Mouse (Mus musculus): ENCODE results near the gene Cpne6.

Cpne6 gene

DNA sequence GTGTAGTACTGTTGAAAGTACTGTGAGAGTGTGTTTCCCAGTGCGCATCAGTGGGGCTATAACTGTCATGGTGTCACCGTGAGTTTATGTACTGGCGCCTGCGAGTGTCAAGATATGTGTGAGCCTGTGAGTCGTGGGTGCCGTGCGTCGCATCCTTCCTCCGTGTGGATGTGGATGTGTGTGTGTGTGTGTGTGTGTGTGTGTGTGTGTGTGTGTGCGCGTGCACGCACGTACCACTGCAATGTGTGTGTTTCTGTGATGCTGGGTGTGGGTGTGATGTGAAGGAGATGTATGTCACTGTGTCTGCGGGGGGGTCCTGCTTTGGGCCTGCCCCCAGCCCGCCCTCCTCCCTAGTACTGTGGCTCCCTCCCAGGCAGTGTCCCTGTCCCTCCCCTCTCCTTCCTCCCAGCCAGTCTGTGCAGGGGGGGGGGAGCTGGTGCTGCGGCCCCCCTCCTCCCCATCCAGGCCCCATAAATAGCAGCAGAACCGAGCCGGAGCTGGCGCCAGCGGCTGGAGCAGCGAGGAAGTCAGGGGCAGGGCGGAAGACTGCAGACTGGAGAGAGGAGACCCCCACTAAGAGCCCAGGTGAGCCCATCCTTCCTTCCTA is at the start of gene Cpne6:
Cpne6 (plus strand) TSS at position 321 of the 607 bp plus-strand sequence.
- DNase-seq (ENCODE audit: low spot score), result no peak

DNA sequence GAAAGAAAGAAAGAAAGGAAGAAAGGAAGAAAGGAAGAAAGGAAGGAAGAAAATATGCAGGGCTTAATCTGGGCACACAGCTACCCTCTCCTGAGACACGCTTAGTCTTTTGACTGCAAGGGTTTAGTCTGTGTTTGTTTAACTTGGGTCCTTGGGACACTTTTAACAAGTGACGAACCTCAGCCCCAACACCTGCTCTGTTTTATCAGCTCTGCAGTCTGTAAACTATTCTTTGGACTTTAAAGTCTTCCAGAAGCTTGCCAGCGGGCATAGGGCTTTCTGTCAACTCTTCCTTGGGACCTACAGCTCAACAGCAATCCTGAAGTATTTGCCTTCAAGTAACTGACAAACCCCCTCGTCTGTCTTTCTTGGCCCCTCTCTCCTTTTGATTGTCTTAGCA is 48.5 kb upstream of the Cpne6 start:
- no peak for DNase-seq (ENCODE audit: low spot score)

DNA sequence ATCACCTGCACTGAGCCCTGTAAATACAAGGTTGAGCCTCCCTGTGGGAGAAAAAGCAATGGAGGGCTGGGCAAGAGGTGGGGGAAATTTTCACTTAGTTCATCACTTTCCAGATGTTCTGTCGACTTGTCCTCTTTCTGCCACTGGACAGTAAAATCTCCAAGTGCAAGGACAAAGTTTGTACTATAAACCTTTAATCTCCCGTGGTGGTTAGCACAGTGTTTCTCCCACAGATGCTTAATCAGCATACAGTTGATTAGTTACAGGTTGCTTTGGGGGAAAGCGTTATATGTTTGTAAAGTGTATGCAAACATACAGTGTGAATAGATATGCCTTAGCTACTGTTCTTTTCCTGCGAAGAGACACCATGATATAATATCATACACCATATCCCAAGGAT is 43.8 kb upstream of the Cpne6 start:
- DNase-seq (ENCODE audit: low spot score), result no peak

DNA sequence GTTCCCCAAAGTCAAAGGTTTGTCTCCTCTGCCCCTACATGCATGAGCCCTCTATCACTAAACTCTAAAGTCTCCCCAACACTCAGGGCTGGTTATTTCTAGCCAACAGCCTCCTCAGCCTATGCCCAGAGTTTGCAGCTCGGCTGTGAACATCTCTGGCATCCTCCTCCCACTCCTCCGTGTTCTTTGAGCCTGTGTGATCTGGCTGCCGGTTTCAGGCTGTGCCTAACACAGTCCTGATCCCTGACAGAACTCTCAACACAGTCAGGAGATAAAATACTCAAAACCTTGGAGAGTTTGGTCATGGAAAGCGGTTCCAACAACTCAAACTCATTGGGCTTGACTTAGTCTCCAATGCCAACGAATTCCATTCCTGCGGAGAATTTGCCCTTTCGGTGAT is 43.1 kb upstream of the Cpne6 start:
- no peak for DNase-seq (ENCODE audit: low spot score)

- DNase-seq (ENCODE audit: low spot score), result no peak
Measured at GRCm38 (mm10) chr14:55468301-55468741, 41.9 kb upstream of the Cpne6 start.

DNA sequence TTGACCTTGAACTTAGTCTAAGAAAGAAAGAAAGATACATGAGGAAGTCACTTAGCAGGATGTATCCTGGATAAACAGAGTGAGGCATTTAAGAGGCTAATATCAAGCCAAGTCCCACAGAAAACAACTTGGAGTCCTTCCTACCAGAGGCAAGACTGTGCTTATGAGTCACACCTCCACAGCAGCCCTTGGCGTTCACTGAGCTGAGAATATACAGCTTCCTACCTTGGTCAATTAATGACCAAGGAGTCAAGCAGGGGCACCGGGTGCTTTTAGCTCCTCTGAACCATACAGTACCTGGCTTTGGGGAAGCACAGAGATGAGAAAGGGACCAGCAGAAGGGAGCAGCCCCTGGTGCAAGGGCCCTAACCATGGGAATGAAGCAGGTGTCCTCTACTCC is 41.2 kb upstream of the Cpne6 start:
- DNase-seq (ENCODE audit: low spot score), result no peak

GRCm38 (mm10) chr14:55469821-55470220 is 40.4 kb upstream of the Cpne6 start:
- no peak for DNase-seq (ENCODE audit: low spot score)

DNA sequence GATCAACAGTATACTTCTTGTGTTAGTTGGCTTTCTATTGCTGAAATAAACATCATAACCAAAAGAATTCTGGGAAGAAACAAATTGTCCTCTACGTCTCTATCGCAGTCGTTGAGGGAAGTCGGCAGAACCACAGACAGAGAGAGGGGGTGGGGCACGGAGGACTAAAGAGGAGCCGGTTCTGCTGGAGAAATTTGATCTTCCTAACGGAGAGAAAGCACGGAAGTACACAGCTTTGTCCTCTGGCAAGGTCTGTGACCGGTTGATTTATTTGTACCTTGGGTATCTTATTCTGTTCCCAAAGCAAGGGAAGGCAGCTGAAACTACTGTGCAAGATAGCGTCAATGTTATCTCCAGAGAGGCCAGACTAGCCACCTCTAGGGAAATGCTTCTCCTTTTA is 39.4 kb upstream of the Cpne6 start:
- no peak for DNase-seq (ENCODE audit: low spot score)

DNA sequence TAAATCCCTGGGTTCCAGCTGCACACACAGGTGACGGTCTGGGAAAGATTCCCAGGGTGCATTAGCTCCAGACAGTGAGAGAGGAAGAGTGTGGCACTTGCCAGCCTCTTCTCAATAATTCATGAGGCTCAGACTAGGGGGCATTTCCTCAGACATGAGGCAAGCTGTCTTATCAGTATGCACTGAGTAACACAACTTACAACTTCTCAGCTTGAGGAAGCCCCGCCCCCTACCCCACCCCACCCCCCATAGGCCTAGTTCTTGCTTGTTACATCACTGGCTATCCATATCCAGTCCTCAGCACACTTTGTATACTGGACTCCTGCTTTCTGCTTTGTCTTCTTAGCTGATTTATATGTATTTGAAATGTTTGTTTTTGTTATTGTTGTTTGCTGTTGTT is 34.6 kb upstream of the Cpne6 start:
- DNase-seq (ENCODE audit: low spot score), result no peak

GRCm38 (mm10) chr14:55477421-55477820 is 32.8 kb upstream of the Cpne6 start:
- DNase-seq (ENCODE audit: low spot score), result no peak

GRCm38 (mm10) chr14:55477829-55478228 is 32.4 kb upstream of the Cpne6 start:
- no peak for DNase-seq (ENCODE audit: low spot score)

DNA sequence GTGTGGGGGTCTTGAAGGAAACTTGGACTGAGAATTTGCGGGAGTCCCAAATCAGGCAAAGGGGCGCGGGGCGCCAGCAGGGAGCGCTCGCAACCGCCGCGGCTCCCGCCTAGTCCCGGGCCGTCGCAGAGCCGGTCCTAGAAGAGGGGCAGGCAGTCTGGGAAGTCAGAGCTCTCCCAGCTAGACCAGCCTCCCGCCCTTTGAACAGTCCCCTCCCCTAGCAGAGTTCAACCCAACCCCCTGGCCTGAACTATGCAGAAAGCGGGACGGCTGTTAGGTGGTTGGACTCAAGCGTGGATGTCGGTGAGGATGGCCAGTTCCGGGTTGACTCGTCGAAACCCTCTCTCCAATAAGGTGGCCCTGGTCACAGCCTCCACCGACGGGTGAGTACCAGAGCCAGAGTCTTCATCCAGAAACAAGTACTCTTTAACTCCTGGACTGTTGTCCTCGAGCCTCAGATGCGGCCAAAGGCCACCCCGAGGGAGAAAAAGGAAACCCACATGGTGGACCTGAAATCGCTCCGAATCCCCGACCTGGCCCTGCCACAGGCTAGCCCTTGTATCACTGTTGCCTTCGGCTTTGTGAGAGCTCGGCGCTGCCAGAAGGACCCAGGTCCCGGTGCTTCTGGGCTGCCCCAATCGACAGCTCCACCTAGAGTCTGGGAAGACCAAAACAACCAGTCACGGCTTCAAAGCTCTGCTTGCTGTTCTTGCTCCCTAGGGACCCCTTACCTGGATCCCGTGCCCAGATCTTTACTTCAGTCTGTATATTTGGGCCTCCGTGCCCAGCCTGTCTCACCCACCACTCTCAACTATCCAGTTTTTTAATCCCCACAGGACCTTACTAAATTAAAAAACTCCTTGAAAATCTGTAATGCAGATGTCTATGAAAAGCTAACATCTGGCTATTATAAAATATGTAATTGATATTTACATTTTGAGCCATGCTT is 31.3 kb upstream of the Cpne6 start, which contains the start of gene Dhrs4:
Dhrs4 (plus strand) TSS at position 108 of the 949 bp plus-strand sequence.
- no peak for DNase-seq (ENCODE audit: low spot score)

GRCm38 (mm10) chr14:55479629-55480028 is 30.6 kb upstream of the Cpne6 start:
- DNase-seq (ENCODE audit: low spot score), result no peak

GRCm38 (mm10) chr14:55484430-55485085 is 25.7 kb upstream of the Cpne6 start:
- no peak for DNase-seq (ENCODE audit: low spot score)

DNA sequence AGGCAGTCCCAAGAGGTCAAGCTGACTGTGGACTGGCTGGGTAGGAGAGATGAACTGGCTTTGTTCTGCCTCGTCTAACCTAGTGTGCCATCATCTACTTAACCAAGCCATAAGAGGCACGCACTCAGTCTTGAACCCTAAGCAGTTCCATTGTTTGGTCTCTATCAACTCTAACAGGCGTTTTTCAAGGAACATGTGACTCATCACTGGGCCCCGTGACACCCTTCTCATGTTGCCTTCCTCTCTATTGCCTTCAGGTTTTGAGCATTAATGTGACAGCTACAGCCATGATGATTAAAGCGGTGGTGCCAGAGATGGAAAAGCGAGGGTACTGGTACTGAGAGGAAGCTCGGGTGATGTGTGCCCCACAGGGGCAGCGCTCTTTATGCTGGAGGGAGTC is 23.4 kb upstream of the Cpne6 start:
- no peak for DNase-seq (ENCODE audit: low spot score)

- DNase-seq (ENCODE audit: low spot score), result no peak
Measured at GRCm38 (mm10) chr14:55490361-55491201, 19.7 kb upstream of the Cpne6 start, which contains the start of gene Carmil3. Carmil3 (plus strand) TSS chr14:55490651.

DNA sequence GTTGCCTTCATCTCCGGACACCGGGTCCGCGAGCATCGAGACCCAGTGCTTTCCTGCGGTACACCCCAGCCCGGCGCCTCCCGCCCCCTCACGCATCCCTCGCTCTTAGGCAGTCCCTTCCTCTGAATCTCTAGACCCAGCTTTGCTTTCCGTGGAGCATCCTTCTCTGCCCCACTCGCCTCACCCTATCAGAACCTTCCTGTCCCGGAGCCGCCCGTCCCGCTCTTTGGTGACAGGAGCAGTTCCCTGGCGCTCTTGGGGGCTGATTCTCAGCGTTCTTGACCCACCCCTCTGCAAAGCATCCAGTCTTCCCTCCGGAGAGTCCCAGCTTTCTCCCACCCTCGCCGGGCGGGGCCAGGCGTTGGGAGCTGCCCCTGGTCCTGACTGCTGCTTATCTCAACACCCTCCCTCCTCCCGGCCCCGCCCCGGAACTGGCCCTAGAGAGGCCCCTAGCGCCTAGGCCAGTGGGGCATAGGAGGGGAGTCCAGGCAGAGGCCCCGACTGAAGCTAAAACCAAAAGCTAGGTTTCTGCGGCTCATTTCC is 18.9 kb upstream of the Cpne6 start:
- DNase-seq (ENCODE audit: low spot score), result no peak

DNA sequence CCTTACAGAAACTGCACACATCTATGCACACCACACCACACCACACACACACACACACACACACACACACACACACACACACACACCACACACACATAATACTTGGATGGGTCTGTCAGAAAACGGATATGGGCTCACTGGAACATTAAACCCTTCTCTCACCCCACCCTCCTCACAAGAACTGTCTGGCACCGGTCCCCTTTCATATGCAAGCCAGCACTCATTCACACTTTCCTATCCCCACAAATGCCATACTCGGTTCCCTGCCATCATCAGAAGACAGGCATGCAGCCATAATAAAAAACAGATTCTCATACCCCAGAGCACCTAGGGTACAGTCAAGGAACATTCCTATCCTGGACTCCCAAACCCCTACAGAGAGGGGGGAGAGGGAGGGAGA is 18.1 kb upstream of the Cpne6 start:
- no peak for DNase-seq (ENCODE audit: low spot score)

- DNase-seq (ENCODE audit: low spot score), result no peak
Measured at GRCm38 (mm10) chr14:55495509-55496240, 14.6 kb upstream of the Cpne6 start.

- DNase-seq (ENCODE audit: low spot score), result no peak
Measured at GRCm38 (mm10) chr14:55496761-55497448, 13.3 kb upstream of the Cpne6 start.
